Mouse (Mus musculus): Measurements from ENCODE around the gene Gmfg.

Gmfg gene

GRCm38 (mm10) chr7:28440739-28441138 is 3.5 kb downstream of the Gmfg start:
- DNase-seq, result no peak

- no peak for DNase-seq
These were observed 4.7 kb downstream of the Gmfg start for GRCm38 (mm10) chr7:28441776-28442485.

- no peak for DNase-seq
These were observed 5.4 kb downstream of the Gmfg start for GRCm38 (mm10) chr7:28442688-28443087.

GRCm38 (mm10) chr7:28444344-28444974 is 7.2 kb downstream of the Gmfg start:
- DNase-seq, result no peak

GRCm38 (mm10) chr7:28446446-28446845 is 9.2 kb downstream of the Gmfg start:
- DNase-seq, result peak; percentile 85

GRCm38 (mm10) chr7:28447101-28447830 is 10.0 kb downstream of the Gmfg start:
- no peak for DNase-seq

- DNase-seq, result no peak
These were observed 10.9 kb downstream of the Gmfg start for GRCm38 (mm10) chr7:28447865-28448820.

GRCm38 (mm10) chr7:28451531-28452360 is 14.5 kb downstream of the Gmfg start, which contains the start of gene Lrfn1:
Gene Lrfn1 (plus strand): TSS chr7:28451980.
- peak; percentile 36 for DNase-seq

GRCm38 (mm10) chr7:28452361-28453005 is 15.2 kb downstream of the Gmfg start:
- DNase-seq, result no peak

- no peak for DNase-seq
These were observed 23.1 kb downstream of the Gmfg start for GRCm38 (mm10) chr7:28460361-28460760.

- no peak for DNase-seq
These were observed 25.5 kb downstream of the Gmfg start for GRCm38 (mm10) chr7:28462769-28463168.

GRCm38 (mm10) chr7:28464416-28465212 is 27.4 kb downstream of the Gmfg start:
- peak; percentile 91 for DNase-seq

- DNase-seq, result no peak
These were observed 29.5 kb downstream of the Gmfg start for GRCm38 (mm10) chr7:28466721-28467212.

GRCm38 (mm10) chr7:28467213-28467751 is 30.0 kb downstream of the Gmfg start:
- DNase-seq, result peak; percentile 19

GRCm38 (mm10) chr7:28476191-28476590 is 38.9 kb downstream of the Gmfg start:
- no peak for DNase-seq

GRCm38 (mm10) chr7:28477363-28477762 is 40.1 kb downstream of the Gmfg start:
- no peak for DNase-seq

GRCm38 (mm10) chr7:28478854-28479253 is 41.6 kb downstream of the Gmfg start:
- no peak for DNase-seq

GRCm38 (mm10) chr7:28482854-28483253 is 45.6 kb downstream of the Gmfg start:
- no peak for DNase-seq

- DNase-seq, result no peak
These were observed 46.9 kb downstream of the Gmfg start for GRCm38 (mm10) chr7:28484192-28484591.

GRCm38 (mm10) chr7:28488030-28488491 is 50.8 kb downstream of the Gmfg start:
- peak; percentile 28 for DNase-seq
